Mouse (Mus musculus) spleen, adult 2 months (tissue): ENCODE results near the gene Pde8a. TPM values are rescaled to one million over a fixed set of nuclear protein-coding genes. Genes with fewer than 3 reads are reported as not detected.

Source experiments
- DNase-seq, 2 experiments: peaks; one replicate each; pipeline versions ENCODE4 v3.0.0 to v3.0.0-alpha.2; 2012 to 2021; ENCODE audit warnings: low spot score in 2 of 2, low read depth in 1 of 2
- H3K27ac ChIP-seq: fragments of 200-500 bp; 2 replicates; pipeline ENCODE4 v1.5.1; 2012; ENCODE audit warnings: low read length, inconsistent platforms; ENCODE audit not compliant: insufficient read depth
- H3K27me3 ChIP-seq: fragments of 200-500 bp; 2 replicates; pipeline ENCODE4 v1.6.1; 2012; ENCODE audit warnings: mild to moderate bottlenecking, moderate library complexity, low read length, inconsistent platforms; ENCODE audit not compliant: control insufficient read depth, insufficient read depth
- H3K36me3 ChIP-seq: fragments of 200-500 bp; 2 replicates; pipeline ENCODE4 v1.6.1; 2012; ENCODE audit warnings: mild to moderate bottlenecking, low read length, inconsistent platforms; ENCODE audit not compliant: control insufficient read depth, insufficient read depth
- H3K4me1 ChIP-seq: fragments of 200-500 bp; 2 replicates; pipeline ENCODE4 v1.6.1; 2011; ENCODE audit warnings: inconsistent platforms; ENCODE audit not compliant: control insufficient read depth, insufficient read depth, insufficient read length
- H3K4me3 ChIP-seq: fragments of 200-500 bp; 2 replicates; pipeline ENCODE4 v1.5.1; 2011; ENCODE audit warnings: mild to moderate bottlenecking, inconsistent platforms; ENCODE audit not compliant: insufficient read depth, insufficient read length; ENCODE audit errors: extremely low read depth
- CTCF ChIP-seq: fragments of 200-500 bp; IDR thresholded peaks from 2 replicates; pipeline ENCODE4 v1.5.1; 2011; ENCODE audit warnings: mild to moderate bottlenecking, inconsistent platforms; ENCODE audit not compliant: insufficient read depth, insufficient read length, insufficient replicate concordance; ENCODE audit errors: extremely low read depth
- POLR2A ChIP-seq: fragments of 200-500 bp; IDR thresholded peaks from 2 replicates; pipeline ENCODE4 v1.6.1; 2011; ENCODE audit warnings: low read depth, low read length, inconsistent platforms
- WGBS: fragments of 180-500 bp; shearing (Covaris S2); methylation state at CpG from one replicate; pipeline ENCODE4 v1.1.7; 2018; 5-methylcytosine and 5-hydroxymethylcytosine counted together
- polyA plus RNA-seq: library from polyadenylated mRNA; depleted of rRNA; stranded (reverse); fragments of >200 nt; gene quantifications from 2 replicates; pipeline ENCODE4 v1.2.3, GENCODE M21; 2012

Gene Pde8a
- polyA plus RNA-seq, 1 experiment, result 5.5 TPM

DNA sequence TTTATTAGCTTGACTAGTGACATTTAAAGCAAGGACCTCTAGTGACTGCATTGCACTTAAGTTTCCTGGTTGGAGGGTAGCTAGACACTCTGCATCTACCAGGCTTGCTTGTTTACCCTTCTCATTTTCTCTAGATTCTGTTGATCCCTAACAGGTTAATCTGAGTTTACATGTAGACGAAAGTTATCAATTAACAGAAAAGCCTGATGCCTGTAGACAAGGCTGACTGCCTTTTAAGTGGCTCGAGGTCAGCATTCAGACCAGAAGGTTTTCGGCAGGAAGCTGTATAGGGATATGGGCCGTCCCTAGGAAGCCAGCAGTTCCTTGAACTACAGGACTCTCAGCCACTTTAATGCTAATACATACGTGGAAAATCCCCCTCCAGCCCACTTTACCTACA, 30.0 kb downstream of the Pde8a start:
- no peak for DNase-seq
- no peaks in the 10 kb centered on the region for H3K27me3 ChIP-seq
- no peak overlapping the region for H3K4me3 ChIP-seq
- no peak overlapping the region for H3K27ac ChIP-seq
- H3K4me1 ChIP-seq, result no peaks in the 10 kb centered on the region
- no peaks in the 10 kb centered on the region for H3K36me3 ChIP-seq
- WGBS, result 56% methylated on average over 5 of the region's 5 CpGs
- TF ChIP-seq POLR2A, result no peak
- TF ChIP-seq CTCF, result no peak

DNA sequence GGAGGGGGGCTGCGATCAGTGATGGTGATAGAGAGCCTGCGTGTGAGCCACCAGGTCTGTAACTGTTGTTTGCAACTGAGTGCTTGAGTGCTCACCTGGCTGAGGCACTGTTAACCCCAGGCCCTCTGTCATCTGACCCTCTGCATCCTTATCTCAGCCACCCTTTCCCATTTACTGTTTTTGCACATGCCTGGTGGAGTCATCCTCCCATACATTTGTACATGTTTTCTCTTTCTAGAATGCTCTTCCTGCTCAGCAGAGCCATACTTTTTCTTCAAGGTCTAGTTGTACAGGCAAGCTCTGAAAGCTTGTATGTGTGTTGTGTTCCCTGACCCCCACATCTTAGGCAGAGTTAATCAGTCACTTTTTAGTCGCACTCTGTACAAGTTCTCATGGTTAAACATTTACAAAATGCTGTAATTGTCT, 36.5 kb downstream of the Pde8a start:
- H3K4me3 ChIP-seq, result no peak overlapping the region
- no peaks in the 10 kb centered on the region for H3K36me3 ChIP-seq
- no peaks in the 10 kb centered on the region for H3K4me1 ChIP-seq
- 93% methylated on average over 3 of the region's 3 CpGs for WGBS
- H3K27me3 ChIP-seq, result no peaks in the 10 kb centered on the region
- no peak overlapping the region for H3K27ac ChIP-seq
- no peak for DNase-seq
- no peak for TF ChIP-seq POLR2A

DNA sequence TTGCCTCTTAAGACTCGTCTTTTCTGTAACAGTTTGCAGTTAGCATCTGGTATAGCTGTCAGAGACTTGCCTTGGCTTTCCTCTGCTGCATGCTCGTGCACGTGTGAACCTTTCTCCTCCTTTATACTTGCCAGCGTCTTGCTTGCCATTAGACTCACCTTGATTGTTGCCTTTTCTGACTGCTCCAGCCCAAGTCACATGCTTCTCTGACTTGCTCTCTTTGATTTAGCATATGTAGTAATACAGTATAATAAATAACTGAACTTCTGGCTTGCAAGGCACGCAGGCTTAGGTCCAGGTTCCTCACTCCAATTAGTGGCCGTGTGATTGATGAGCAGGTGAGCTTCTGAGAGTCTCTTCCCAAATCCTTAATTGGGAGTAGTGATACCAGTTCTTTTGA, 37.2 kb downstream of the Pde8a start:
- no peaks in the 10 kb centered on the region for H3K27me3 ChIP-seq
- DNase-seq, result no peak
- no peaks in the 10 kb centered on the region for H3K36me3 ChIP-seq
- no peak overlapping the region for H3K27ac ChIP-seq
- H3K4me1 ChIP-seq, result no peaks in the 10 kb centered on the region
- no peak overlapping the region for H3K4me3 ChIP-seq
- whole genome bisulfite sequencing, result 88% methylated on average over 6 of the region's 6 CpGs
- TF ChIP-seq CTCF (no peak), POLR2A (no peak)

DNA sequence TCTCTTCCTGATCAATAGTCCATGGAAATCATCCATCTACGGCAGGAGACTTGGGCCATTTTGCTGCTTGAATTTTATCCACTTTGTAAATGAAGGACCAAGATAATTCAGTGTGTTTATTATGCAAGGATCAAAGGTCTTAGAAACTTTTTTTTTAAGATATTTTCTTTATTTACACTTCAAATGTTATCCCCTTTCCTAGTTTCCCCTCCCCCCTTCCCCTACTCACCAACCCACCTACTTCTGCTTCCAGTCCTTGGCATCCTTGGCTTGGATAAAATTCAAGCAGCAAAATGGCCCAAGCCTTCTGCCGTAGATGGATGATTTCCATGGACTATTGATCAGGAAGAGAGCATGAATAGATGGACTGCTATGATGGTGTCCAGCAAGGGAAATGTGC, 38.1 kb downstream of the Pde8a start:
- TF ChIP-seq CTCF (no peak), POLR2A (no peak)
- Histone ChIP-seq H3K36me3 (no peaks in the 10 kb centered on the region), H3K27ac (no peak overlapping the region), H3K4me1 (no peaks in the 10 kb centered on the region), H3K4me3 (no peak overlapping the region), H3K27me3 (no peaks in the 10 kb centered on the region)
- DNase-seq, result no peak
- WGBS, result 95% methylated on average over 2 of the region's 2 CpGs

DNA sequence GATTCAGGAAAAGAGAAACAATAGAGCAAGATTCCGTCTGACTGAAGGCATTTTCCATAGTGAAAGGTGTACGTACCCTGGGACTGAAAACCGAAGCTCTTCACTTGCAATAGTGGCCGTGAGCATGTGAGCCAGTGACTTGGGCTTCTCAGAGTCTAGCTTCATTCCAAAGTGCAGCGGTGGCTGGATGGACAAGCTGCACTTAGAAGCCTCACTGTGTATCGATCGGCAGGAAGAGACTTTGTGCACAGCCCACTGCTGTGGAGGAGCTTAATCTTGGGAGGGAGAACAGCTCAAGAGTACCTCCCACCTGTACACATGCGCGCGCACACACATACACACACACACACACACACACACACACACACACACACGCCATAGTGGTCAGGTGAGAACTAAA, 39.9 kb downstream of the Pde8a start:
- TF ChIP-seq POLR2A, result no peak
- TF ChIP-seq CTCF, result no peak
- DNase-seq, result no peak
- Histone ChIP-seq H3K36me3 (no peaks in the 10 kb centered on the region), H3K27me3 (no peaks in the 10 kb centered on the region), H3K27ac (no peak overlapping the region), H3K4me3 (no peak overlapping the region), H3K4me1 (no peaks in the 10 kb centered on the region)
- WGBS, result 89% methylated on average over 11 of the region's 11 CpGs

DNA sequence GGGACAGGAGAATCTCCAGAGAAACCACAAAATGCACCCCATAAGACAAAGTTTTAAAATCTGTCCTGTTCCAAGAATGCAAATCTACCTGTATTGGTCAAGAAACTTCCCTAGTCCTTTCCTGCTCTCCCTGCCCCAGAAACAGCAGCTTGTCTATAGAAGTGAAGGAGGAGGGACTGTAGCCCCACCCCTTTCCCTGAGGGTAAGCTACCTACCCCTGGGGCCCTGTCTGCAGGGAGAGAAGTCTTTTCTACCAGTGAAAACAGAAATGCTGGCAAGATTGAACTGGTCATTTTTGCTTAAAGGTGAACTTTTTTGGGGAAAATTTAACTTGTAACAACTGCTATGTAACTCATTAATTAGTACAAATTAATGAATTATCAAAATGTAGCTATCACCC, 41.2 kb downstream of the Pde8a start:
- no peak for DNase-seq
- Histone ChIP-seq H3K4me1 (no peaks in the 10 kb centered on the region), H3K4me3 (no peak overlapping the region), H3K27ac (no peak overlapping the region), H3K36me3 (no peaks in the 10 kb centered on the region), H3K27me3 (no peaks in the 10 kb centered on the region)
- TF ChIP-seq POLR2A, result no peak
- TF ChIP-seq CTCF, result no peak

DNA sequence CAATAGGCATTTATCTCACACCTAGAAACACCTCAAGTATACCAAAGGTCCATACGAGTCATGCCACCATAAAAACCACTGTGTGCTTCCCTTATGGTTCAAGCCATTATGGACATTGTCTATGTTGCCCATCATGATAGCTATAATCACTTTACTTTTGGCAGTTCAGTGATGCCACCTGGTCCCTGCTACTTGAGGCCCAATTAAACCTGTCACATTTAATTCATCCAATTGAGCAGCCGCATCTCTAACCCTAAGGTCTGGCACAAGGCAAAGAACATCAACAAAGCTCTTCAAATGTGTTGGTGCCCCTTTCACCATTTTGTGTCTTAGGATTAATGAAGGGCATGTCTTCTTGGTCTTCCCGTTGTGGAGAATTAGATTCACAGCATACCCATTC, 42.1 kb downstream of the Pde8a start:
- no peak for TF ChIP-seq POLR2A
- TF ChIP-seq CTCF, result no peak
- no peaks in the 10 kb centered on the region for H3K36me3 ChIP-seq
- H3K27me3 ChIP-seq, result no peaks in the 10 kb centered on the region
- no peak overlapping the region for H3K27ac ChIP-seq
- H3K4me3 ChIP-seq, result no peak overlapping the region
- 91% methylated on average over 3 of the region's 3 CpGs for WGBS
- no peak for DNase-seq
- no peaks in the 10 kb centered on the region for H3K4me1 ChIP-seq

DNA sequence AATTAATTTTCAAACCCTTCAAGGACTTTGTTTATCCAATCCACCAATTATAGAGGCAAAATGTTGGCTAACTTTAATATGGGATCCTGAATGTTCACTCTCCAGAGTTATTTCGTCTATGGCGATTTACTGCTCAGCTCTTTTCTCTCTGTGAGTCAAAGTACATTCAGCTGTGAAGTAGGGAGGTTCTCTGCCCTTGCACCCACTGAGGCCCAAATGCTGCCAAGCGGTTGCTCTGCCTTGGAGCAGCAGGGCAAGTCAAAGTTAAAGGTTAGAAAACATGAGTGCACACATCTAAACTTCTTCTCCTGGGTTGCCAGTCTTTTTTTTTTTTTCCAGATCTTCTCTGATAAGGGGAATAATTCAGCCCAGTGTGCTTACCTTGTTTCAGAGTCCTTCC, 43.4 kb downstream of the Pde8a start:
- DNase-seq, result no peak
- Histone ChIP-seq H3K27me3 (no peaks in the 10 kb centered on the region), H3K36me3 (no peaks in the 10 kb centered on the region), H3K4me1 (peaks cover 4% of the 10 kb centered on the region; the same call in 1 of the 2 replicates), H3K4me3 (no peak overlapping the region), H3K27ac (no peak overlapping the region)
- WGBS, result 92% methylated on average over 3 of the region's 3 CpGs
- TF ChIP-seq CTCF (no peak), POLR2A (no peak)
